Mouse (Mus musculus) limb, embryonic 14.5 days (tissue): ENCODE data around the gene Pgs1. TPM values are rescaled to one million over a fixed set of nuclear protein-coding genes. Genes with fewer than 3 reads are reported as not detected.

ENCODE experiments used
- ATAC-seq: fragments of 200-750 bp; cut with Nextera tagmentation; 2 replicates; pipeline ENCODE4 v1.8.0; 2017; ENCODE audit warnings: low read depth, moderate number of reproducible peaks, moderate TSS enrichment; ENCODE audit not compliant: low FRiP score
- DNase-seq: peaks from one replicate; pipeline ENCODE4 v3.0.0-alpha.2; 2015; ENCODE audit warnings: low spot score
- H3K27ac ChIP-seq: fragments of 300-500 bp; sonication (generic); replicated peaks from 2 replicates; pipeline ENCODE4 v1.5.1; 2014; ENCODE audit warnings: low read depth, mild to moderate bottlenecking, low read length, moderate library complexity, mixed read lengths
- H3K27me3 ChIP-seq: fragments of 300-500 bp; sonication (generic); 2 replicates; pipeline ENCODE4 v1.6.1; 2014; ENCODE audit warnings: low read length, mixed read lengths; ENCODE audit not compliant: control insufficient read depth, insufficient read depth
- H3K36me3 ChIP-seq: fragments of 300-500 bp; sonication (generic); 2 replicates; pipeline ENCODE4 v1.6.1; 2014; ENCODE audit warnings: mild to moderate bottlenecking, low read length, moderate library complexity, mixed read lengths; ENCODE audit not compliant: control insufficient read depth, insufficient read depth
- H3K4me1 ChIP-seq: fragments of 300-500 bp; sonication (generic); 2 replicates; pipeline ENCODE4 v1.6.1; 2014; ENCODE audit warnings: antibody characterized with exemption, low read length, mixed read lengths; ENCODE audit not compliant: control insufficient read depth, insufficient read depth
- H3K4me2 ChIP-seq: fragments of 300-500 bp; sonication (generic); replicated peaks from 2 replicates; pipeline ENCODE4 v1.6.1; 2014; ENCODE audit warnings: low read depth, mild to moderate bottlenecking, low read length, moderate library complexity; ENCODE audit not compliant: severe bottlenecking
- H3K4me3 ChIP-seq: fragments of 300-500 bp; sonication (generic); replicated peaks from 2 replicates; pipeline ENCODE4 v1.5.1; 2014; ENCODE audit warnings: low read length
- H3K9ac ChIP-seq: fragments of 300-500 bp; sonication (generic); 2 replicates; pipeline ENCODE4 v1.6.1; 2014; ENCODE audit warnings: mild to moderate bottlenecking, low read depth, low read length, moderate library complexity; ENCODE audit not compliant: severe bottlenecking
- H3K9me3 ChIP-seq: fragments of 300-500 bp; sonication (generic); 2 replicates; pipeline ENCODE4 v1.6.1; 2016; ENCODE audit warnings: low read length; ENCODE audit not compliant: control insufficient read depth
- POLR2A ChIP-seq: fragments of 200-500 bp; IDR thresholded peaks from 2 replicates; pipeline ENCODE4 v1.8.0; 2012; ENCODE audit warnings: inconsistent platforms, mild to moderate bottlenecking, moderate library complexity, borderline replicate concordance; ENCODE audit not compliant: insufficient read depth, insufficient read length; ENCODE audit errors: extremely low read depth
- WGBS: fragments of 180-500 bp; shearing (Covaris S2); extraction: QIAGEN DNeasy Blood & Tissue Kit; methylation state at CpG from one replicate; pipeline ENCODE4 v1.1.7; 2014; 5-methylcytosine and 5-hydroxymethylcytosine counted together
- polyA plus RNA-seq, 2 experiments: library from polyadenylated mRNA; depleted of rRNA in 1 of 2; stranded (reverse) in 1 of 2; unstranded in 1 of 2; fragments of >200 nt; fragmentation: Nextera tagmentation in 1 of 2; extraction: Ambion mirVana in 1 of 2; gene quantifications; 2 replicates each; pipeline versions ENCODE4 v1.2.1 to v1.2.3; 2012 to 2014

The Pgs1 gene
- polyA plus RNA-seq, 2 experiments: 30.5 to 36.2 TPM

GRCm38 (mm10) chr11:118000083-118000482 lies 14.0 kb downstream of the Pgs1 start:
- ATAC-seq (no peak), DNase-seq (no peak)
- no peak overlapping the region for H3K4me3 ChIP-seq
- peaks cover 13% of the 10 kb centered on the region for H3K4me1 ChIP-seq
- H3K4me2 ChIP-seq: no peak overlapping the region
- no peak overlapping the region for H3K27ac ChIP-seq
- no peak for TF ChIP-seq POLR2A
- H3K9me3 ChIP-seq: no peaks in the 10 kb centered on the region
- no peaks in the 10 kb centered on the region for H3K27me3 ChIP-seq
- 55% methylated on average over 1 of the region's 1 CpGs for WGBS
- no peak overlapping the region for H3K9ac ChIP-seq
- peaks cover 57% of the 10 kb centered on the region for H3K36me3 ChIP-seq

DNA sequence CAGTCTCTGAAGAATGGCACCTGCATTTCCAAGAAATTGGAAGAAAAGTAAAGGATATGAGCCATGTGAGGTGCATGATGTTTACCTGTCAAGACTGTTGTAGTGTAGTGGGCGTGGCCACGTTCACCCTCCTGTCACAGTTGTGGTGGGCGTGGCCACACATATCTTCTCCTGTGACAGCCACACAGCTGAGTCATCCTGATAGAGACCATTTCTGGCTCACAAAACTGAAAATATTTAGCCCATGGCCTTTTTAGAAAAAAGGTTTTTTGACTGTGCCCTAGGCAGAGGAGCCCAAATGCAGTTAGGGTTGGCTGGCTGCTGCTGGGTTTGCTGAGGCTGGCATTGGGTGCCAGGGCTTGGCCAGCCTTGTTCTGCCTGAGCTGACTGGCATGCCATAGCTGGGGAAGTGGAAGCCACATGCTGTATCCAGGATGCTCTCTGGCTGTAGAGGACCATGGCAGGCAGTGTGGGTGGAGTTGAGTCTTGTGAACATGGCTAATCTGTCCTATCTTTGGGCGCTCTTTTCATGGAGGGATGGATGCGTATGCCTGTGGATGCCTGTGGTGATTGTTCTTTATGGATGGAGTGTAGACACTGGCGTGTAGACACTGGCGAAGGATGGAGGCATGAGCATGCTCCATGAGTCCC lies 14.6 kb downstream of the Pgs1 start:
- ATAC-seq: no peak
- no peaks in the 10 kb centered on the region for H3K9me3 ChIP-seq

GRCm38 (mm10) chr11:118003176-118003575 lies 17.1 kb downstream of the Pgs1 start:
- Histone ChIP-seq H3K4me1 (no peaks in the 10 kb centered on the region), H3K9ac (no peak overlapping the region), H3K27ac (no peak overlapping the region), H3K36me3 (peaks cover 84% of the 10 kb centered on the region), H3K4me3 (no peak overlapping the region), H3K27me3 (no peaks in the 10 kb centered on the region), H3K4me2 (no peak overlapping the region), H3K9me3 (no peaks in the 10 kb centered on the region)
- ATAC-seq: no peak
- no peak for DNase-seq
- 98% methylated on average over 14 of the region's 14 CpGs for WGBS
- no peak for TF ChIP-seq POLR2A

More for the DNA sequence above, 14.6 kb downstream of the Pgs1 start:
- H3K27me3 ChIP-seq: no peaks in the 10 kb centered on the region
- peaks cover 63% of the 10 kb centered on the region for H3K36me3 ChIP-seq
- peaks cover 7% of the 10 kb centered on the region for H3K4me1 ChIP-seq
- no peak overlapping the region for H3K4me3 ChIP-seq
- no peak overlapping the region for H3K9ac ChIP-seq
- DNase-seq: no peak
- no peak overlapping the region for H3K27ac ChIP-seq
- no peak for TF ChIP-seq POLR2A
- no peak overlapping the region for H3K4me2 ChIP-seq
- 91% methylated on average over 7 of the region's 7 CpGs for WGBS

GRCm38 (mm10) chr11:118003718-118004117 lies 17.6 kb downstream of the Pgs1 start:
- peak; percentile 24; the same call in 1 of the 2 replicates for ATAC-seq
- 0 out of 2 replicates have a peak, but pooled peaks cover under 1% of the 10 kb centered on the region for H3K4me1 ChIP-seq
- H3K36me3 ChIP-seq: peaks cover 84% of the 10 kb centered on the region
- H3K9me3 ChIP-seq: no peaks in the 10 kb centered on the region
- no peak overlapping the region for H3K4me3 ChIP-seq
- DNase-seq: no peak
- no peaks in the 10 kb centered on the region for H3K27me3 ChIP-seq
- H3K9ac ChIP-seq: no peak overlapping the region
- TF ChIP-seq POLR2A: no peak
- WGBS: 85% methylated on average over 5 of the region's 5 CpGs
- H3K27ac ChIP-seq: no peak overlapping the region
- no peak overlapping the region for H3K4me2 ChIP-seq

DNA sequence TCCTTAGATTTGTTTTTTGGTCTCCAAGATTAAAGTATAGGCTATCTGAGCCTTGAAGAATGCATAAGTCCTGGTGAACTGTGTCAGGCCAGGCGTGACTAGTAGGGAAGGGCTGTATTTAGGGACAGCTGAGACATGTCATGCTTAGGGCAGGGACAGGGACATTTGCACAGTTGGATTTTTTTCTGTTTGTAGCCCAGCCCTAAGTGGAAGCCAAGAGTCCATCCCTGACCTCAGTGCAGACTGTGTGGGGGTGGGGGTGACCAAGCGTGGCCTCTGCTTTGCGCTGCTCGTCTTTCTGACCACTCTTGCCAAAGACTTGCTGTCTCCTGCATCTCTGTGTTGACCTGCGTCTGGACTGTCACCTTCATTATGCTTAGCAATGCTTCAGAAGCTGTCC lies 18.1 kb downstream of the Pgs1 start:
- 87% methylated on average over 5 of the region's 5 CpGs for WGBS
- no peak for ATAC-seq
- TF ChIP-seq POLR2A: no peak

More for the DNA sequence above, 18.1 kb downstream of the Pgs1 start:
- Histone ChIP-seq H3K9ac (no peak overlapping the region), H3K36me3 (peaks cover 83% of the 10 kb centered on the region), H3K27ac (no peak overlapping the region), H3K27me3 (no peaks in the 10 kb centered on the region), H3K4me1 (peaks cover 6% of the 10 kb centered on the region; the same call in 1 of the 2 replicates), H3K4me2 (no peak overlapping the region), H3K9me3 (no peaks in the 10 kb centered on the region), H3K4me3 (no peak overlapping the region)
- no peak for DNase-seq
